Mouse (Mus musculus): ENCODE measurements around the gene Olfr1045.
"Not testable (repeated sequence)": the region's sequence is repeated elsewhere in the genome, so short reads cannot be mapped to it uniquely, and the experiment has no call there.

Olfr1045 gene

DNA sequence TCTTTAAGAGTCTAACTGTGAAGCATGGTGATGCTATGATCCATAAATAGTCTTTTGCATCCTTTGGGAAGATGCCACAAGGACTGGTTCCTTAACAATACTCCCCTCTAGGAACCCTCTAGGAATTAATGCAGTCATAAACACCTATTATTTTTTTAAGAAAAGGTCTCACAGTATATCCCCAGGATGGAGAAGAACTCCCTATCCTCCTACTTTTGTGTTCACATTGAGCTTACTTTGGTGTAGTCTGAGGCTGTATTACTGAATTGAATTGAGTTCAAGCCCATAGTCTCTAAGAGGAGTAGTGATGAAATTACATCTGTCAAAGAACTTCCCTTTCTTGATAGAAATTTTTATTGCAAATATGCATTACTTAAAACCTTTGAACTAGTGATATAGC lies at the start of gene Olfr1045:
TSS of gene Olfr1045 (minus strand) at position 101 of the 400 bp plus-strand sequence.
- no peak for DNase-seq (ENCODE audit: low read depth, low spot score)

DNA sequence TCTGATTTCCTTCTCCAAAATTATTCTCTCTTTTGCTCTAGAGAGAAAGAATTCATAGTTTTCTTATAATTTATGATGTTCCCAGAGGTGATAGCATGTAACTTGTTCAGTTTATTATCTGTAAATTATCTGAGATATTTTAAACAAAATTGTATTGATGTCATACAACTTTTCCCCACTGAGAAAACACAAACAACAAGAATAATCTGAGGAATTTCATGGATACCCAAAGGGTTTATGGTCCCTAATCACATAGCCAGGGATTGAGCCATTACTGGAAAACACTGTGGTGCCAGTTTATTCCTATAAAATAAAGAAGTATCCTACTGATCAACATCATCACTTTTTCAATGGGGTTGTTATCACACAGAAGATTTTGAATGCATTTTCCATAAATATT lies 37.4 kb upstream of the Olfr1045 start, which contains the start of gene Olfr1048:
TSS of gene Olfr1048 (minus strand) at position 101 of the 400 bp plus-strand sequence.
- no peak for DNase-seq (ENCODE audit: low read depth, low spot score)

GRCm38 (mm10) chr2:86231301-86231700 lies 28.5 kb upstream of the Olfr1045 start, which contains the start of gene Olfr1047:
Gene Olfr1047, minus strand, starts transcription at chr2:86231401.
- no peak for DNase-seq (ENCODE audit: low read depth, low spot score)

GRCm38 (mm10) chr2:86219214-86219613 lies 16.4 kb upstream of the Olfr1045 start, which contains the start of gene Olfr1046:
Gene Olfr1046, minus strand, starts transcription at chr2:86219314.
- DNase-seq (ENCODE audit: low read depth, low spot score), result no peak

DNA sequence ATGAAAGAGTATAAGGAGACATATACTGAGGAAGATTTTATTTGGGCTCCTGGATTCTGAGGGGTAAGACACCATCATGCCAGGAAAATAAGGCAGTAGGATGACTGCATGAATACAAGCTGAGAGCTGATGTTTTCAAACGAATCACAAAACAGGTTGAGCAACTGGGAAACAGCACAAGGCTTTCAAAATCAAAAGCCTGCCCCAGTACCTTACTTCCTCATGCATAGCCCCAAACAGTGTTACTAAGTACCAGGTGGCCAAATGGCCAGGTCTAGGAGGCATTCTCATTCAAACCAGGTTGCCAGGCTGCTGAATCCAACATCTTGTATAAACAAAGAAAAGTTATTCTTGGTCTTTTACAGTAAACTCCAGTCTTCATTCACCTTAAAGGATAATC lies 6.9 kb downstream of the Olfr1045 start:
- DNase-seq (ENCODE audit: low read depth, low spot score), result no peak

DNA sequence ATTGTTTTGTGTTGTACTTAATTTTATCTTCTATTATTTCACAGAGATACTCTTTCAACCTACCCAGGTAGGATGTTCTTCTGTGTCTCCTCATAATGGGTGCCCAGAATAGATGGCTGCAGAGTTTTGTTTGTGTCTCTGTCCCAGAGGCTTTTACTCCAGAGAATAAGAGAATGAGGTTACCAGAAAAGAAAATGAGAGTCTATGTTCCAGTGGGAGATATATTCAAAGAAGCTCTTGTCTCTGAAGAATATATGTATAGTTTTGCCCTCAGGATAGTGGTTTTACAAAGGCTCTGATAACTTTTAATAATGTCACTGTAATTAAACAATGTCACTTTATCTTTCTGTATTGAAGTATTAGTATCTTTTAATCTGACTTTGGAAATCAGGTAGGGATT lies 17.2 kb downstream of the Olfr1045 start, which contains the start of gene Olfr52:
TSS of gene Olfr52 (minus strand) at position 101 of the 400 bp plus-strand sequence.
- DNase-seq (ENCODE audit: low read depth, low spot score), result no peak

GRCm38 (mm10) chr2:86179950-86180349 lies 22.9 kb downstream of the Olfr1045 start:
- no peak for DNase-seq (ENCODE audit: low read depth, low spot score)

DNA sequence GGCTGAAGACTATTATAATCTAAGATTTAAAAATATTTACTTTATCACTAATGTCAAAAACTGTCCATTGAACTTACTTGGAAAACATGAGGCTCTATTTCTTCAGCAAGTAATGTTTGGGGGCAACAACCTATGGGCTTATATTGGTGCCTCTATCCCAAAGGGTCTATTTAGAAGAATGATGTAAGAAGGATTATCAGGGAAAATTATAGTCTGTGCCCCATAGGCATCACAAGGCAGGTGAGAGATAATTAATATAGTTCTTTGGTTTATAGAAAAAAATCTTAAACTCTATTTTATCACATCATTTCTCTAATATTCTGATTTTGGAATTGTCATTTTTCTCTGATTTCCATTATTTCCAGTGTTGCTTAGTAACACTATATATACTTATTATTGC lies 25.1 kb downstream of the Olfr1045 start, which contains the start of gene Olfr1044:
TSS of gene Olfr1044 (minus strand) at position 101 of the 400 bp plus-strand sequence.
- DNase-seq (ENCODE audit: low read depth, low spot score), result no peak

GRCm38 (mm10) chr2:86175422-86175821 lies 27.4 kb downstream of the Olfr1045 start:
- not testable (repeated sequence) for DNase-seq (ENCODE audit: low read depth, low spot score)

DNA sequence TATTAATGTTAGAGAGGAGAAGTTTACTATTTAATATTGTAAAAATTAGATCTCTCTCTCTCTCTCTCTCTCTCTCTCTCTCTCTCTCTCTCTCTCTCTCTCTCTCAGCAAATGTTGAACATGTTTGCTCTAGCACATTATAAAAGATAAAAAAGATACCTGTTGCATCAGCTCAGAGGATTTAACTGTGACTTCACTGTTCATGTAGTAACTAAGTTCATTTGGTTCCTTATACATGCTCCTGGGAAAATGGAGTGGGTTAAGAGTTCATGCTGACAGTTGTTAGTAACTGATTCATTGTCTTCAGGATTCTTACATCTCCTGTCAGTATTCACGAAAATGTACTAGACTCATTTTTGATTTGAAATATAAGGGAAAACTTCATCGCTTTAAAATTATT lies 35.4 kb downstream of the Olfr1045 start, which contains the start of gene Olfr1043:
TSS of gene Olfr1043 (minus strand) at position 101 of the 400 bp plus-strand sequence.
- no peak for DNase-seq (ENCODE audit: low read depth, low spot score)

DNA sequence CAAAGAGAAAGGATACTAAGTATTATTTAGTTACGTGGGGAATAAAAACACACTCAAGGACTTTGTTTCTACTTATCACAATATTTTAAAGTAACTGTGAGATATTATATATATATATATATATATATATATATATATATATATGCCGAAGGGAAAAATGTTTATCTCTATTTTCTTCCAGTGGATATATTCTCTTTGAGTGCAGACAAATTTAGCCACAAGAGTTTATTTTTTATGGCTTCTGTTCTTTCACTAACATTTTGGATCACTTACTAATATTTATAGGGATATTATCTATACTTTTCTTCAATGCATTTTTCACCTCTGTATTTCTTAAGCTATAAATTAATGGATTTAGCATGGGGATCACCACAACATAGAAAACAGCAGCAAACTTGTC lies 41.1 kb downstream of the Olfr1045 start, which contains the start of gene Olfr1042:
TSS of gene Olfr1042 (minus strand) at position 101 of the 400 bp plus-strand sequence.
- DNase-seq (ENCODE audit: low read depth, low spot score), result no peak

- no peak for DNase-seq (ENCODE audit: low read depth, low spot score)
These were observed 56.2 kb downstream of the Olfr1045 start, which contains the start of gene Olfr1040 for GRCm38 (mm10) chr2:86146632-86147031. Gene Olfr1040, minus strand, starts transcription at chr2:86146732.
